Mouse (Mus musculus) heart, adult 2 months (tissue): ENCODE data around the gene Celsr3. TPM values are rescaled to one million over a fixed set of nuclear protein-coding genes. Genes with fewer than 3 reads are reported as not detected.

Experiments used
- DNase-seq, 2 experiments: peaks; one replicate each; pipeline ENCODE4 v3.0.0; 2021
- H3K27ac ChIP-seq: fragments of 200-600 bp; 2 replicates; pipeline ENCODE4 v1.8.1; 2022
- H3K27me3 ChIP-seq: fragments of 200-500 bp; 2 replicates; pipeline ENCODE4 v1.6.1; 2012; ENCODE audit warnings: mild to moderate bottlenecking, low read length, inconsistent platforms, mixed read lengths; ENCODE audit not compliant: control insufficient read depth, insufficient read depth
- H3K36me3 ChIP-seq: fragments of 200-500 bp; 2 replicates; pipeline ENCODE4 v1.6.1; 2012; ENCODE audit warnings: low read length, inconsistent platforms; ENCODE audit not compliant: control insufficient read depth, insufficient read depth
- H3K4me1 ChIP-seq: fragments of 200-500 bp; 2 replicates; pipeline ENCODE4 v1.6.1; 2011; ENCODE audit warnings: low read length; ENCODE audit not compliant: control insufficient read depth, insufficient read depth
- H3K4me3 ChIP-seq: fragments of 200-600 bp; 2 replicates; pipeline ENCODE4 v1.8.1; 2022
- H3K79me2 ChIP-seq: fragments of 200-500 bp; replicated peaks from 2 replicates; pipeline ENCODE4 v1.6.1; 2012; ENCODE audit warnings: mild to moderate bottlenecking, inconsistent platforms, low read length, moderate library complexity, mixed read lengths; ENCODE audit not compliant: control insufficient read depth, insufficient read depth
- H3K9ac ChIP-seq: fragments of 200-500 bp; 2 replicates; pipeline ENCODE4 v1.6.1; 2012; ENCODE audit warnings: low read depth, mild to moderate bottlenecking, control low read depth, inconsistent platforms, low read length, mixed read lengths
- CTCF ChIP-seq: fragments of 200-600 bp; IDR thresholded peaks from 2 replicates; pipeline ENCODE4 v1.8.1; 2022; ENCODE audit warnings: antibody characterized with exemption, mild to moderate bottlenecking, moderate library complexity
- EP300 ChIP-seq: fragments of 200-500 bp; IDR thresholded peaks from 2 replicates; pipeline ENCODE4 v1.6.1; 2011; ENCODE audit warnings: low read depth, low read length, control low read depth; ENCODE audit not compliant: insufficient read depth
- POLR2A ChIP-seq: fragments of 200-500 bp; IDR thresholded peaks from 2 replicates; pipeline ENCODE4 v1.6.1; 2011; ENCODE audit warnings: mild to moderate bottlenecking, low read depth, low read length, control low read depth; ENCODE audit not compliant: insufficient read depth
- WGBS: fragments of 180-500 bp; shearing (Covaris S2); methylation state at CpG from one replicate; pipeline ENCODE4 v1.1.7; 2018; 5-methylcytosine and 5-hydroxymethylcytosine counted together
- intact Hi-C: fragments of 180-260 bp; cut with DNase I; formaldehyde crosslinking; loops from one replicate; pipeline ENCODE4 v1.15.1; 2025
- microRNA-seq, 2 experiments: library from miRNA; unstranded; fragments of <30 nt; microRNA quantifications; one replicate each; pipeline ENCODE4 v1.2.0; 2021
- polyA plus RNA-seq: library from polyadenylated mRNA; depleted of rRNA; stranded (reverse); fragments of >200 nt; gene quantifications from 2 replicates; pipeline ENCODE4 v1.2.3, GENCODE M21; 2012; rRNA removed
- total RNA-seq, 2 experiments: library from RNA; stranded (reverse); gene quantifications; 2 replicates each; pipeline ENCODE4 v1.2.3; 2021

Celsr3 gene
- total and polyA plus RNA-seq, 3 experiments, result 0.02 to 0.06 (median 0.03) TPM

DNA sequence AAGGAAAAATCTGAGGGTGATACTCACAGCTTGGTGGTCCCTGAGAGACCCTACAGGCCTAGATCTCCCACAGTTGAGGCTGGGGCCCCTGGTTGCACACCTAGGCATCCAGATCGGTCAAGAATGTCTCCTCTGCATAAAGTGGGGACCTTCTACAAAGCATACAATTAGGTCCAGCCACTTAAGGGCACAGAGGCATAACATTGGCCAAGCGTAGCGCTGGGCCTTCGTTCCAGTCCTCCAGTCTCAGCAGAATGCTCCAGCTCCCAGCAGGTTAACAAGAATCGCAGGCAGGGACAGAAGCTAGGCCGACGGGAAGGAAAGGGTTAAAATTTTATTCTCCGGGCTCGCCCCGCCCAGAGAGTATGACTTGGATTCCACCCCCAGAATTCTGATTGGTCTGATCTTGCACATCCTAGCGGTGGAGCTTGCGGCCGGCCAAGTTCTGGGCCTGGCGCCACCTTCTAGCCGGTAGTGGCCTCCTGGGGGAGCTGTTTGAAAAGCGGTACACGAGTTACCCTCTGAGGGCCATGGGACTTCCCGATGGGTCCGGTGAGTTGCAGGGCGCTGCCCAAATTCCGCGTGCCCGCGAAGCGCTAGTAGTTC, 27.6 kb downstream of the Celsr3 start:
- Histone ChIP-seq H3K36me3 (no peaks in the 10 kb centered on the region), H3K4me1 (peaks cover 4% of the 10 kb centered on the region; the same call in 1 of the 2 replicates), H3K27me3 (no peaks in the 10 kb centered on the region), H3K79me2 (no peaks in the 10 kb centered on the region), H3K4me3 (peak overlapping the region; percentile 70), H3K9ac (peak overlapping the region; percentile 76), H3K27ac (peak overlapping the region; percentile 92)
- TF ChIP-seq EP300, result peak; percentile 76
- TF ChIP-seq CTCF, result peak; percentile 89
- no peak; the same call in 1 of the 2 replicates for TF ChIP-seq POLR2A
- intact Hi-C loops, result no loop called here
- WGBS, result 3% methylated on average over 25 of the region's 25 CpGs
- DNase-seq, result peak; percentile 91 to 96

DNA sequence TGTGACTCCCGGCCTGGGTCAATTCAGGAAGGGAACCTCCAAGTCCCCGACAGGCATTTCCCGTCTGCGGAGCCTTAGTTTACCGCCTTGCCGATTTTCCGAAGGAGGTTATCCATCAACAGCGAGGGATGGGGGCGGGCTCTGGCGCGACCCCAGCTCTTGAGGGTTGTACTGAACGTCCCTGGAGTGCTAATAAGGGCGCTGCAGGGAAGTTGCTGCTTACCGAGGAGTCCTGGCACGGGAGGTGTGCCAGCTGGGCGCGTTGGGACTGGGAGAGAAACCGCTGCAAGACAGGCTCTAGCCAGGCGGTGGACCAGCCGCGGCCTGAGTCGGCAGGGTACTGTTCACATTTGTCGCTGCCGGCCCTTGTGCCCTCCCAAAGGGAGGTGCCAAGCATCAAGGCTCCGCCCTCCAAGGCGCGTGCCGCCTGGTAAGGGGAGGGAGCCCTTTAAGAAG, 28.1 kb downstream of the Celsr3 start:
- TF ChIP-seq EP300, result no peak
- TF ChIP-seq POLR2A, result peak; percentile 90
- TF ChIP-seq CTCF, result no peak; the same call in 1 of the 2 replicates
- WGBS, result under 1% methylated on average over 28 of the region's 28 CpGs
- Histone ChIP-seq H3K27ac (peak overlapping the region; percentile 92), H3K9ac (peak overlapping the region; percentile 76), H3K4me3 (peak overlapping the region; percentile 70), H3K36me3 (no peaks in the 10 kb centered on the region), H3K4me1 (peaks cover 6% of the 10 kb centered on the region; the same call in 1 of the 2 replicates), H3K27me3 (no peaks in the 10 kb centered on the region), H3K79me2 (no peaks in the 10 kb centered on the region)
- DNase-seq, result peak; percentile 89 to 90
- intact Hi-C loops, result no loop called here

DNA sequence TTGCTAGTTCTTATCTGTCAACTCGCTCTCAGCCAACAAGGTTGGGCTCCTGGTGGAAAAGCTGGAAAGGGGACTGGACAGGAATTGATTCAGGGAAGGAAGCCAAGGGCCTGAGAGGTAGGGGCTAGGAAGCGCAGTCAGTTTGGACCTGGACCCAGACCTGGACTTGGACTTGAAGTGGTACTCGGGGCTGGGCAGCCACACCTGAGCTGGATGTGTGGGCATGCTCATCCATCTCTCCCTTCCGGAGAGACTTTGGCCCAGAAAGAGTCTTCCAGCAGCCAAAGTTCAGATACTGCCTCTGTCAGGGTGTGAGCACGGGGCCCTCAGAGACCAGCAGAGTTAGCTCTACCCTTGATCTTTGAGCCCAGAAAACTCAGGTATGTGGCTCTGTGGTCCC, 29.2 kb downstream of the Celsr3 start:
- peak in 1 of 2 experiments; percentile 35 for DNase-seq
- no peaks in the 10 kb centered on the region for H3K36me3 ChIP-seq
- H3K27ac ChIP-seq, result no peak overlapping the region; the same call in 1 of the 2 replicates
- H3K9ac ChIP-seq, result no peak overlapping the region
- intact Hi-C loops, result no loop called here
- no peak overlapping the region for H3K4me3 ChIP-seq
- TF ChIP-seq EP300 (no peak), CTCF (no peak; the same call in 1 of the 2 replicates), POLR2A (no peak)
- WGBS, result 43% methylated on average over 5 of the region's 5 CpGs
- H3K79me2 ChIP-seq, result no peaks in the 10 kb centered on the region
- H3K27me3 ChIP-seq, result no peaks in the 10 kb centered on the region
- H3K4me1 ChIP-seq, result peaks cover 6% of the 10 kb centered on the region; the same call in 1 of the 2 replicates

DNA sequence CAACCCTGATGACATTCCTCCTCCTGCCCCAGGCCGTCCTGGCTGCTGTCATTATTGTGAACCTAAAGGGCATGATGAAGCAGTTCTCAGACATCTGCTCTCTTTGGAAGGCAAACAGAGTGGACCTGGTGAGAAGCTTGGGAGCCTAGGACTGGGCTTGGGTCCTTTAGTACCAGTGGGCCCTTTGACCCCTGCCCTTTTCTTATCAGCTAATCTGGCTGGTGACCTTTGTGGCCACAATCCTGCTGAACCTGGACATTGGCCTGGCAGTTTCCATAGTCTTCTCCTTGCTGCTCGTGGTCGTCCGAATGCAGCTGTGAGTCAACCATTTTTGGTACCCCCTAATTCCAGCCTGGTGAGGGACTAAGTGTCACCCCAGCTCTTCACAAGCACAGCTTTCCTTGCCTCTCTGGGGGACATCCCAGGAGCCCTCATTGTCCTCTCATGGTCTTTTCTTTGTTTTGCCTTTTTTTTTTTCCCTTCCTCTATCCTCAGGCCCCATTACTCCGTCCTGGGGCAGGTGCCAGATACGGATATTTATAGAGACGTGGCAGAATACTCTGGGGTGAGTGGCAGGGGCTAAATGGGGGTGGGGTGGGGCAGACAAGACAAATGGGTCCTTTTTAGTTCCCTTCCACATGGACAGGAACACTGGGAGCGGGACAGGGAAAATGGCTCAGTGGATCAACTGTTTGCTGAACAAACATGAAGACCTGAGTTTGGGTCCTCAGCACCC, 32.8 kb downstream of the Celsr3 start:
- H3K9ac ChIP-seq, result no peak overlapping the region
- peaks cover 4% of the 10 kb centered on the region; the same call in 1 of the 2 replicates for H3K4me1 ChIP-seq
- H3K27me3 ChIP-seq, result no peaks in the 10 kb centered on the region
- intact Hi-C loops, result no loop called here
- H3K4me3 ChIP-seq, result no peak overlapping the region
- H3K79me2 ChIP-seq, result no peaks in the 10 kb centered on the region
- H3K36me3 ChIP-seq, result no peaks in the 10 kb centered on the region
- H3K27ac ChIP-seq, result peak overlapping the region; percentile 59
- 55% methylated on average over 8 of the region's 8 CpGs for WGBS
- no peak for DNase-seq
- TF ChIP-seq CTCF, result no peak
- TF ChIP-seq POLR2A, result no peak
- no peak for TF ChIP-seq EP300

Small RNAs within 50 kb of the gene (microRNA-seq; reads per million reads assigned to microRNA genes)
- gene Gm23156, result 0 reads per million in 2 experiments

Other genes with a start within 250 kb of the Celsr3 start
- 10 to 100 TPM; 13.3 to 17.2 TPM for gene Wdr6, start 247.6 kb upstream of the Celsr3 start, total RNA-seq
- 16.5 and 21.9 TPM in 2 replicates for gene Wdr6, start 247.6 kb upstream of the Celsr3 start, polyA plus RNA-seq
- 10 to 100 TPM; 14.2 to 15.3 TPM for gene P4htm, start 228.7 kb upstream of the Celsr3 start, total RNA-seq
- gene P4htm, start 228.7 kb upstream of the Celsr3 start, polyA plus RNA-seq, result 21.0 and 25.2 TPM in 2 replicates
- 10 to 100 TPM; 42.5 to 45.5 TPM for gene Arih2, start 176.9 kb upstream of the Celsr3 start, total RNA-seq
- gene Arih2, start 176.9 kb upstream of the Celsr3 start, polyA plus RNA-seq, result 25.9 and 40.5 TPM in 2 replicates
- gene Slc25a20, start 164.2 kb upstream of the Celsr3 start, total RNA-seq, result 100 to 1,000 TPM; 190 to 203 TPM
- 122 and 169 TPM in 2 replicates for gene Slc25a20, start 164.2 kb upstream of the Celsr3 start, polyA plus RNA-seq
- 10 to 100 TPM; 78.8 to 82.8 TPM for gene Prkar2a, start 137.0 kb upstream of the Celsr3 start, total RNA-seq
- 22.9 and 42.6 TPM in 2 replicates for gene Prkar2a, start 137.0 kb upstream of the Celsr3 start, polyA plus RNA-seq
- 10 to 100 TPM; 19.2 to 20.6 TPM for gene Ip6k2, start 42.5 kb upstream of the Celsr3 start, total RNA-seq
- gene Ip6k2, start 42.5 kb upstream of the Celsr3 start, polyA plus RNA-seq, result 22.3 and 25.7 TPM in 2 replicates
- 1 to 10 TPM; 7.8 to 8.9 TPM for gene Nckipsd, start 18.0 kb upstream of the Celsr3 start, total RNA-seq
- 16.8 and 19.6 TPM in 2 replicates for gene Nckipsd, start 18.0 kb upstream of the Celsr3 start, polyA plus RNA-seq
- 10 to 100 TPM; 20.8 to 24.3 TPM for gene Slc26a6, start 27.0 kb downstream of the Celsr3 start, total RNA-seq
- gene Slc26a6, start 27.0 kb downstream of the Celsr3 start, polyA plus RNA-seq, result 34.5 and 47.8 TPM in 2 replicates
- gene Tmem89, start 88.3 kb downstream of the Celsr3 start, total RNA-seq, result not detected
- gene Tmem89, start 88.3 kb downstream of the Celsr3 start, polyA plus RNA-seq, result 0.35 and 0.47 TPM in 2 replicates
- gene Uqcrc1, start 110.3 kb downstream of the Celsr3 start, total RNA-seq, result 1,000 to 10,000 TPM; 2,061 to 2,422 TPM
- 2,481 and 2,989 TPM in 2 replicates for gene Uqcrc1, start 110.3 kb downstream of the Celsr3 start, polyA plus RNA-seq
- under 1 TPM; 0.30 to 0.47 TPM for gene Col7a1, start 127.3 kb downstream of the Celsr3 start, total RNA-seq
- 0.57 and 1.1 TPM in 2 replicates for gene Col7a1, start 127.3 kb downstream of the Celsr3 start, polyA plus RNA-seq
- not detected for gene Ucn2, start 159.7 kb downstream of the Celsr3 start, total RNA-seq
- gene Ucn2, start 159.7 kb downstream of the Celsr3 start, polyA plus RNA-seq, result 0.20 TPM in 1 of 2 replicates, not detected in the other
- gene Pfkfb4, start 165.5 kb downstream of the Celsr3 start, total RNA-seq, result 1 to 10 TPM; 1.3 to 1.9 TPM
- gene Pfkfb4, start 165.5 kb downstream of the Celsr3 start, polyA plus RNA-seq, result 7.3 and 7.4 TPM in 2 replicates
- 10 to 100 TPM; 40.3 to 43.2 TPM for gene Shisa5, start 212.2 kb downstream of the Celsr3 start, total RNA-seq
- gene Shisa5, start 212.2 kb downstream of the Celsr3 start, polyA plus RNA-seq, result 170 and 218 TPM in 2 replicates
- 10 to 100 TPM; 12.6 to 13.3 TPM for gene Trex1, start 233.4 kb downstream of the Celsr3 start, total RNA-seq
- 45.8 and 55.2 TPM in 2 replicates for gene Trex1, start 233.4 kb downstream of the Celsr3 start, polyA plus RNA-seq
- gene Atrip, start 247.8 kb downstream of the Celsr3 start, total RNA-seq, result 1 to 10 TPM; 8.0 to 9.0 TPM
- 10.0 and 13.9 TPM in 2 replicates for gene Atrip, start 247.8 kb downstream of the Celsr3 start, polyA plus RNA-seq